Mouse (Mus musculus): ENCODE data around the gene Trim37. TPM values are rescaled to one million over a fixed set of nuclear protein-coding genes. Genes with fewer than 3 reads are reported as not detected.

Gene Trim37
- total and polyA plus RNA-seq, 3 experiments: 36.2 to 60.6 (median 41.9) TPM

- peak overlapping the region; percentile 81 for H3K4me2 ChIP-seq (ENCODE audit: insufficient read depth, low read depth, poor library complexity, severe bottlenecking)
- H3K27ac ChIP-seq (ENCODE audit: insufficient read depth, low read depth): no peak overlapping the region
- no peak for DNase-seq (ENCODE audit: extremely low read depth)
- H3K9me3 ChIP-seq (replicated peaks; ENCODE audit: low read length): no peaks in the 10 kb centered on the region
- TF ChIP-seq JUND (conservative IDR thresholded peaks at IDR 0.05; ENCODE audit: low read depth, low read length) (no peak), PAX5 (IDR thresholded peaks at IDR 0.05; ENCODE audit: low read length) (no peak), KAT2A (IDR thresholded peaks at IDR 0.05; ENCODE audit: insufficient replicate concordance, low read length) (no peak), MEF2A (IDR thresholded peaks at IDR 0.05; ENCODE audit: borderline replicate concordance, low read depth, low read length) (no peak), CTCF (conservative IDR thresholded peaks at IDR 0.05 in 1 of 2, IDR thresholded peaks at IDR 0.05 in 1 of 2; ENCODE audit: low read depth in 2 of 2, low read length in 2 of 2) (no peak), ZMIZ1 (IDR thresholded peaks at IDR 0.05; ENCODE audit: low read depth, low read length) (no peak), SIN3A (IDR thresholded peaks at IDR 0.05; ENCODE audit: low read length) (no peak), BHLHE40 (IDR thresholded peaks at IDR 0.05; ENCODE audit: low read depth, low read length) (no peak), RAD21 (IDR thresholded peaks at IDR 0.05; ENCODE audit: low read depth, low read length) (no peak), SMC3 (IDR thresholded peaks at IDR 0.05; ENCODE audit: low read depth, low read length) (no peak), RCOR1 (conservative IDR thresholded peaks at IDR 0.05; ENCODE audit: low read depth, low read length) (no peak), USF1 (IDR thresholded peaks at IDR 0.05; ENCODE audit: low read depth, low read length) (no peak), MXI1 (IDR thresholded peaks at IDR 0.05; ENCODE audit: low read depth, low read length) (no peak), USF2 (conservative IDR thresholded peaks at IDR 0.05; ENCODE audit: low read depth, low read length) (no peak), CHD2 (IDR thresholded peaks at IDR 0.05; ENCODE audit: low read length) (no peak), UBTF (IDR thresholded peaks at IDR 0.05; ENCODE audit: low read depth, low read length) (no peak), POLR2AphosphoS2 (IDR thresholded peaks at IDR 0.05; ENCODE audit: low read depth, low read length) (no peak), GABPA (IDR thresholded peaks at IDR 0.05; ENCODE audit: insufficient replicate concordance, low read depth, low read length) (no peak), JUN (IDR thresholded peaks at IDR 0.05; ENCODE audit: insufficient read depth, low read depth, low read length) (no peak)
- peak overlapping the region; percentile 25 to 99 (median 85) for H3K4me3 ChIP-seq (replicated peaks in 1 of 3; ENCODE audit: low read depth in 2 of 3, low read length in 2 of 3, poor library complexity in 1 of 3)
- peaks cover 12 to 35% of the 10 kb centered on the region in 2 experiments for H3K4me1 ChIP-seq (ENCODE audit: control insufficient read depth in 1 of 2, insufficient read depth in 2 of 2)
- H3K79me2 ChIP-seq (replicated peaks; ENCODE audit: control insufficient read depth, extremely low read depth, insufficient read depth, poor library complexity, severe bottlenecking): peaks cover 36% of the 10 kb centered on the region
- in situ Hi-C loops (cut with MboI; ENCODE audit: low pct_ligation_motif_present, low pct_unique_long_range_greater_than_20kb, low sequenced_read_pairs): no loop called here
- dilution Hi-C loops (cut with MboI; ENCODE audit: extremely low pct_ligation_motif_present, extremely low pct_unique_long_range_greater_than_20kb, low sequenced_read_pairs): no loop called here
- H3K36me3 ChIP-seq (replicated peaks in 1 of 2; ENCODE audit: control insufficient read depth in 1 of 2, insufficient read depth in 1 of 2, low read length in 1 of 2): peaks cover 31 to 59% of the 10 kb centered on the region in 2 experiments
- H3K27me3 ChIP-seq (replicated peaks): no peaks in the 10 kb centered on the region
- peak overlapping the region; percentile 79 for H3K9ac ChIP-seq (ENCODE audit: insufficient read depth, low read depth)
Measured at GRCm38 (mm10) chr11:87087142-87087541, 39.7 kb upstream of the Trim37 start.

- H3K36me3 ChIP-seq (replicated peaks in 1 of 2; ENCODE audit: control insufficient read depth in 1 of 2, insufficient read depth in 1 of 2, low read length in 1 of 2): peaks cover 25 to 48% of the 10 kb centered on the region in 2 experiments
- H3K4me3 ChIP-seq (replicated peaks in 1 of 3; ENCODE audit: low read depth in 2 of 3, low read length in 2 of 3, poor library complexity in 1 of 3): peak within 1 kb of the TSS; percentile 66 to 96 (median 90)
- TF ChIP-seq MYC (IDR thresholded peaks at IDR 0.05; ENCODE audit: low read depth, low read length) (peak; percentile 74; the same call in 1 of the 2 replicates), MAX (IDR thresholded peaks at IDR 0.05; ENCODE audit: low read length) (peak; percentile 79), ZMIZ1 (IDR thresholded peaks at IDR 0.05; ENCODE audit: low read depth, low read length) (no peak; the same call in 1 of the 2 replicates), POLR2A (IDR thresholded peaks at IDR 0.05; ENCODE audit: low read depth, low read length) (peak; percentile 47), USF2 (conservative IDR thresholded peaks at IDR 0.05; ENCODE audit: low read depth, low read length) (no peak), IRF4 (IDR thresholded peaks at IDR 0.05; ENCODE audit: low read depth, low read length) (peak; percentile 4; the same call in 1 of the 2 replicates), TCF12 (IDR thresholded peaks at IDR 0.05; ENCODE audit: low read depth, low read length) (0 out of 2 replicates have a peak, but pooled peaks have one; percentile 35), MXI1 (IDR thresholded peaks at IDR 0.05; ENCODE audit: low read depth, low read length) (peak; percentile 85), RCOR1 (conservative IDR thresholded peaks at IDR 0.05; ENCODE audit: low read depth, low read length) (0 out of 2 replicates have a peak, but pooled peaks have one; percentile 37), EP300 (IDR thresholded peaks at IDR 0.05; ENCODE audit: low read length) (peak; percentile 35; the same call in 1 of the 2 replicates), POLR2AphosphoS2 (IDR thresholded peaks at IDR 0.05; ENCODE audit: low read depth, low read length) (0 out of 2 replicates have a peak, but pooled peaks have one; percentile 28), NELFE (IDR thresholded peaks at IDR 0.05; ENCODE audit: low read depth, low read length) (peak; percentile 79), PAX5 (IDR thresholded peaks at IDR 0.05; ENCODE audit: low read length) (no peak), SIN3A (IDR thresholded peaks at IDR 0.05; ENCODE audit: low read length) (peak; percentile 98), MAZ (IDR thresholded peaks at IDR 0.05; ENCODE audit: low read depth, low read length) (no peak)
- peak within 1 kb of the TSS; percentile 89 for H3K9ac ChIP-seq (ENCODE audit: insufficient read depth, low read depth)
- peak within 1 kb of the TSS; percentile 63 for H3K27ac ChIP-seq (ENCODE audit: insufficient read depth, low read depth)
- dilution Hi-C loops (cut with MboI; ENCODE audit: extremely low pct_ligation_motif_present, extremely low pct_unique_long_range_greater_than_20kb, low sequenced_read_pairs): no loop called here
- peaks cover 59% of the 10 kb centered on the region for H3K79me2 ChIP-seq (replicated peaks; ENCODE audit: control insufficient read depth, extremely low read depth, insufficient read depth, poor library complexity, severe bottlenecking)
- in situ Hi-C loops (cut with MboI; ENCODE audit: low pct_ligation_motif_present, low pct_unique_long_range_greater_than_20kb, low sequenced_read_pairs): no loop called here
- H3K27me3 ChIP-seq (replicated peaks): no peaks in the 10 kb centered on the region
- H3K4me2 ChIP-seq (ENCODE audit: insufficient read depth, low read depth, poor library complexity, severe bottlenecking): peak within 1 kb of the TSS; percentile 100
- peaks cover 0 to 36% of the 10 kb centered on the region in 2 experiments; a peak in 2 of 4 replicates for H3K4me1 ChIP-seq (ENCODE audit: control insufficient read depth in 1 of 2, insufficient read depth in 2 of 2)
- no peak for DNase-seq (ENCODE audit: extremely low read depth)
- H3K9me3 ChIP-seq (replicated peaks; ENCODE audit: low read length): no peaks in the 10 kb centered on the region
Measured at GRCm38 (mm10) chr11:87108409-87108754, 18.5 kb upstream of the Trim37 start, which contains the start of gene Prr11. Gene Prr11, minus strand, starts transcription at chr11:87108708.

Data from CH12.LX (cell line).